18 mouse cellular contexts compared by ENCODE assay signal in genomic region chr10:59642659-59643377, GRCm38 (mm10). TPM values are rescaled to one million over a fixed set of nuclear protein-coding genes. Genes with fewer than 3 reads are reported as not detected.
DNase-seq lines count a peak whose midpoint lies in the region; ATAC-seq and TF ChIP-seq lines count a peak whose summit lies in the region.
"Had no signal": no experiment of that assay in that cellular context is flagged by ENCODE, and none has a peak within 500 bp of the region (broad histone marks: within the 10 kb centered on the region; RNA-seq: fewer than 3 reads in every experiment).

No protein-coding gene starts in this region.

- 46% methylated on average over 8 of the region's 8 CpGs for WGBS in lung, postnatal 0 days
- WGBS in lung, adult 2 months: 28% methylated on average over 8 of the region's 8 CpGs
- WGBS in small intestine, adult 2 months: 34% methylated on average over 8 of the region's 8 CpGs
- WGBS in forebrain, embryonic 12.5 days: 76% methylated on average over 8 of the region's 8 CpGs

- H3K27me3 ChIP-seq in lung, postnatal 0 days (replicated peaks; ENCODE audit: insufficient read depth, low read length): no peaks in the 10 kb centered on the region
- H3K27me3 ChIP-seq in small intestine, adult 2 months (ENCODE audit: control insufficient read depth, insufficient read depth, low read length): no peaks in the 10 kb centered on the region
- no peaks in the 10 kb centered on the region for H3K27me3 ChIP-seq in forebrain, embryonic 12.5 days
- H3K27me3 ChIP-seq: embryonic facial prominence, embryonic 15.5 days; liver, embryonic 15.5 days had no signal

- H3K27ac ChIP-seq in lung, postnatal 0 days (ENCODE audit: low read length): no peak overlapping the region
- peak overlapping the region; percentile 32 for H3K27ac ChIP-seq in small intestine, adult 2 months (ENCODE audit: insufficient read depth, low read depth, low read length)
- no peak overlapping the region for H3K27ac ChIP-seq in forebrain, embryonic 12.5 days
- H3K27ac ChIP-seq: embryonic facial prominence, embryonic 15.5 days; kidney, postnatal 0 days; liver, embryonic 15.5 days had no signal

- peak; percentile 86 for TF ChIP-seq EP300 in lung, postnatal 0 days (IDR thresholded peaks at IDR 0.05)

- H3K9ac ChIP-seq in lung, postnatal 0 days (replicated peaks; ENCODE audit: low read depth): no peak overlapping the region
- no peak overlapping the region for H3K9ac ChIP-seq in forebrain, embryonic 12.5 days
- H3K9ac ChIP-seq: embryonic facial prominence, embryonic 15.5 days; liver, embryonic 15.5 days had no signal

- H3K4me3 ChIP-seq in lung, postnatal 0 days (ENCODE audit: low read depth, low read length): no peak overlapping the region
- H3K4me3 ChIP-seq in lung, adult 2 months (replicated peaks; ENCODE audit: extremely low read depth, low read depth, low read length): no peak overlapping the region
- no peak overlapping the region for H3K4me3 ChIP-seq in small intestine, adult 2 months (ENCODE audit: low read depth, low read length)
- H3K4me3 ChIP-seq in forebrain, embryonic 12.5 days (replicated peaks): no peak overlapping the region
- H3K4me3 ChIP-seq: embryonic facial prominence, embryonic 15.5 days; liver, embryonic 15.5 days had no signal

- ATAC-seq in lung, postnatal 0 days: peak; percentile 83
- peak; percentile 83 for ATAC-seq in CD4-positive, CD25-positive, alpha-beta regulatory T cell, adult 4 months
- 0 out of 2 replicates have a peak, but pooled peaks have one; percentile 33 for ATAC-seq in common myeloid progenitor, adult 5-6 weeks (replicated peaks; ENCODE audit: low read depth, poor library complexity, severe bottlenecking)
- no peak for ATAC-seq in forebrain, embryonic 12.5 days (ENCODE audit: low FRiP score)

- H3K4me2 ChIP-seq in lung, postnatal 0 days (replicated peaks; ENCODE audit: low read depth, low read length): no peak overlapping the region
- H3K4me2 ChIP-seq in forebrain, embryonic 12.5 days: no peak overlapping the region
- H3K4me2 ChIP-seq: embryonic facial prominence, embryonic 15.5 days; liver, embryonic 15.5 days; midbrain, embryonic 11.5 days had no signal

- peaks cover 10% of the 10 kb centered on the region; the same call in 1 of the 2 replicates for H3K4me1 ChIP-seq in lung, postnatal 0 days (ENCODE audit: insufficient read depth, low read depth, low read length)
- H3K4me1 ChIP-seq in lung, adult 2 months (ENCODE audit: control insufficient read depth, insufficient read depth, low read length): no peaks in the 10 kb centered on the region; the same call in 1 of the 2 replicates
- H3K4me1 ChIP-seq in small intestine, adult 2 months (ENCODE audit: control insufficient read depth, insufficient read depth, insufficient read length, low read length): peaks cover 15% of the 10 kb centered on the region; the same call in 1 of the 2 replicates
- no peaks in the 10 kb centered on the region for H3K4me1 ChIP-seq in forebrain, embryonic 12.5 days

- no peaks in the 10 kb centered on the region for H3K36me3 ChIP-seq in lung, postnatal 0 days (ENCODE audit: insufficient read depth, low read length)
- no peaks in the 10 kb centered on the region for H3K36me3 ChIP-seq in small intestine, adult 2 months (ENCODE audit: control insufficient read depth, insufficient read depth, low read length)
- no peaks in the 10 kb centered on the region for H3K36me3 ChIP-seq in forebrain, embryonic 12.5 days (replicated peaks)
- H3K36me3 ChIP-seq: embryonic facial prominence, embryonic 15.5 days; liver, embryonic 15.5 days had no signal

- no peaks in the 10 kb centered on the region for H3K9me3 ChIP-seq in lung, postnatal 0 days (ENCODE audit: low read length)
- no peaks in the 10 kb centered on the region for H3K9me3 ChIP-seq in forebrain, embryonic 12.5 days
- H3K9me3 ChIP-seq: embryonic facial prominence, embryonic 15.5 days; liver, embryonic 15.5 days had no signal

- DNase-seq in lung, postnatal 0 days (ENCODE audit: low spot score): peak; percentile 72
- DNase-seq in lung, adult 2 months: no peak
- DNase-seq in adrenal gland, adult 18-20 months (ENCODE audit: low spot score in 2 of 2): no peak
- DNase-seq: cerebellum, adult 9-11 months; thymus, adult 18-20 months had no signal

- TF ChIP-seq POLR2A in lung, adult 2 months (IDR thresholded peaks at IDR 0.05; ENCODE audit: borderline replicate concordance, extremely low read depth, low read depth, low read length): no peak
- TF ChIP-seq POLR2A in small intestine, adult 2 months (IDR thresholded peaks at IDR 0.05; ENCODE audit: low read depth, low read length): no peak

- no peak for TF ChIP-seq CTCF in lung, postnatal 0 days (IDR thresholded peaks at IDR 0.05)
- TF ChIP-seq CTCF in lung, adult 2 months (IDR thresholded peaks at IDR 0.05; ENCODE audit: insufficient read depth, low read length): no peak
- TF ChIP-seq CTCF in small intestine, adult 2 months (IDR thresholded peaks at IDR 0.05; ENCODE audit: extremely low read depth, insufficient read length, insufficient replicate concordance, low read depth, low read length): no peak

RNA-seq across cellular contexts. Expression of gene Mcu, which starts 26.3 kb away (rescaled TPM):
- polyA plus RNA-seq in lung, postnatal 0 days (2015; fragmentation: Nextera tagmentation; extraction: Ambion mirVana): 33.5 and 34.5 TPM in 2 replicates
- polyA plus RNA-seq in lung, adult 2 months (2012; rRNA removed): 12.8 and 13.1 TPM in 2 replicates
- polyA plus RNA-seq in CD4-positive, CD25-positive, alpha-beta regulatory T cell, adult 4 months (2017; shearing (Covaris generic)): 10 to 100 TPM; 21.6 to 23.7 TPM
- total RNA-seq in common myeloid progenitor, adult 5-6 weeks (2017): 16.5 and 25.4 TPM in 2 replicates
- polyA plus RNA-seq in small intestine, adult 2 months (2012; rRNA removed): 38.0 and 87.5 TPM in 2 replicates
- 10 to 100 TPM; 26.2 to 36.8 TPM for total RNA-seq in adrenal gland, adult 18-20 months (2021)
- 16.1 and 17.7 TPM in 2 replicates for polyA plus RNA-seq in forebrain, embryonic 12.5 days (2016; fragmentation: Nextera tagmentation; extraction: Ambion mirVana)

RNA-seq across cellular contexts. Expression of gene Gm10322, which starts 27.0 kb away (rescaled TPM):
- polyA plus RNA-seq in lung, postnatal 0 days (2015; fragmentation: Nextera tagmentation; extraction: Ambion mirVana): not detected in 2 replicates
- polyA plus RNA-seq in lung, adult 2 months (2012; rRNA removed): not detected in 2 replicates
- polyA plus RNA-seq in CD4-positive, CD25-positive, alpha-beta regulatory T cell, adult 4 months (2017; shearing (Covaris generic)): not detected
- total RNA-seq in common myeloid progenitor, adult 5-6 weeks (2017): not detected in 2 replicates
- polyA plus RNA-seq in small intestine, adult 2 months (2012; rRNA removed): not detected in 2 replicates
- not detected for total RNA-seq in adrenal gland, adult 18-20 months (2021)
- not detected in 2 replicates for polyA plus RNA-seq in forebrain, embryonic 12.5 days (2016; fragmentation: Nextera tagmentation; extraction: Ambion mirVana)
- total RNA-seq: ES-E14; heart, adult 18-20 months; layer of hippocampus, postnatal 10 days had no signal
- polyA plus RNA-seq: embryonic facial prominence, embryonic 15.5 days; heart, postnatal 0 days; limb, embryonic 11.5 days; liver, embryonic 15.5 days; midbrain, embryonic 11.5 days had no signal

RNA-seq across cellular contexts. Expression of gene Micu1, which starts 59.5 kb away (rescaled TPM):
- 57.0 and 59.3 TPM in 2 replicates for polyA plus RNA-seq in lung, postnatal 0 days (2015; fragmentation: Nextera tagmentation; extraction: Ambion mirVana)
- polyA plus RNA-seq in lung, adult 2 months (2012; rRNA removed): 46.2 and 76.8 TPM in 2 replicates
- 10 to 100 TPM; 47.1 to 78.3 TPM for polyA plus RNA-seq in CD4-positive, CD25-positive, alpha-beta regulatory T cell, adult 4 months (2017; shearing (Covaris generic))
- 37.8 and 40.9 TPM in 2 replicates for total RNA-seq in common myeloid progenitor, adult 5-6 weeks (2017)
- 71.1 and 134 TPM in 2 replicates for polyA plus RNA-seq in small intestine, adult 2 months (2012; rRNA removed)
- 10 to 100 TPM; 59.2 to 67.9 TPM for total RNA-seq in adrenal gland, adult 18-20 months (2021)
- 67.8 and 72.3 TPM in 2 replicates for polyA plus RNA-seq in forebrain, embryonic 12.5 days (2016; fragmentation: Nextera tagmentation; extraction: Ambion mirVana)
